Mouse (Mus musculus): ENCODE data around the gene Orc2. TPM values are rescaled to one million over a fixed set of nuclear protein-coding genes. Genes with fewer than 3 reads are reported as not detected.

The Orc2 gene
- polyA plus RNA-seq, 1 experiment from 2014 or later = 49.0 TPM

DNA sequence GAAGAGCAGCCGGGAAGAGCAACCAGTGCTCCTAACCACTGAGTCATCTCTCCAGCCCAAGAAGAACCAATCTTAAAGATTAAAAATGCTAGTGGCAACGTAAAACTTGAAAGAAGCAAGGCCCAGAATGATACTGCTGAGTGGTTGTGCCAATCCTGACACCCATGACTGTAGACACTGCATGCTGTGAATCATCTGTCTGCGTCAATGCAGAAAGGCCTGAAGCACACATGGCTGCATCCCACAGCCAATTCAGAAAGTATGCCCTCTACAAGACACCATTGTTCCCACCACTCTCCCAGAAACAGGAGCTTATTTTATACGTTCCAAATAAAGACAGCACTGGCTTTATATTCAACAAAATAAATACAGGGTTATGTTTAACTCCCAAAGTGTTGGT lies 22.3 kb downstream of the Orc2 start:
- ATAC-seq (ENCODE audit: insufficient read depth, low FRiP score, low TSS enrichment) (no peak), DNase-seq (ENCODE audit: low spot score) (no peak)
- Histone ChIP-seq H3K4me1 (ENCODE audit: control insufficient read depth, insufficient read depth, low read length) (no peaks in the 10 kb centered on the region), H3K9me3 (ENCODE audit: control insufficient read depth, low read length) (no peaks in the 10 kb centered on the region), H3K36me3 (ENCODE audit: control insufficient read depth, insufficient read depth, low read length) (peaks cover 9% of the 10 kb centered on the region), H3K27me3 (ENCODE audit: control insufficient read depth, insufficient read depth, low read length) (no peaks in the 10 kb centered on the region), H3K27ac (ENCODE audit: low read depth, low read length) (no peak overlapping the region), H3K4me2 (ENCODE audit: low read depth) (no peak overlapping the region), H3K9ac (ENCODE audit: low read length) (no peak overlapping the region), H3K4me3 (ENCODE audit: low read depth, low read length) (no peak overlapping the region)
- WGBS = 89% methylated on average over 4 of the region's 4 CpGs

DNA sequence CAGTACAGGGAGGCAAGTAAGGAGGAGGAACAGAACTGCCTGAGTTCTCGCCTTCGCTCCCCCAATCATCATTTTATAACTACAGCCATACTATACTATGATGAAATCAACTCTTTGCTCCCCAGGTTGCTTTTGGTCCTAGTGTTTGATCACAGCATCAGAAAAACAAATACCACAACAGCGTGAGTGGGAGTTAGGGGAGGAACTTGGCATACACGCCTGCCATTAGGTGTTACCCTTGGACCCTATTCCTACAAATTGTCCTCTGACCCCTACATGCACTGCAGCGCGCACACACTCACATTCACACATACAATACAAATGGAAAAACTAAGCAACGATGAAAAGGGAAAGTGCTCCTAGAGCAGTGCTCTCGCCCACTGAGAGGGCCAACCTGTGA lies 29.2 kb downstream of the Orc2 start:
- Histone ChIP-seq H3K4me3 (ENCODE audit: low read depth, low read length) (no peak overlapping the region), H3K4me1 (ENCODE audit: control insufficient read depth, insufficient read depth, low read length) (no peaks in the 10 kb centered on the region), H3K36me3 (ENCODE audit: control insufficient read depth, insufficient read depth, low read length) (peaks cover 14% of the 10 kb centered on the region), H3K27me3 (ENCODE audit: control insufficient read depth, insufficient read depth, low read length) (no peaks in the 10 kb centered on the region), H3K4me2 (ENCODE audit: low read depth) (no peak overlapping the region), H3K9ac (ENCODE audit: low read length) (no peak overlapping the region), H3K27ac (ENCODE audit: low read depth, low read length) (no peak overlapping the region), H3K9me3 (ENCODE audit: control insufficient read depth, low read length) (no peaks in the 10 kb centered on the region)
- WGBS = 96% methylated on average over 8 of the region's 8 CpGs
- ATAC-seq (ENCODE audit: insufficient read depth, low FRiP score, low TSS enrichment) (no peak), DNase-seq (ENCODE audit: low spot score) (no peak)

DNA sequence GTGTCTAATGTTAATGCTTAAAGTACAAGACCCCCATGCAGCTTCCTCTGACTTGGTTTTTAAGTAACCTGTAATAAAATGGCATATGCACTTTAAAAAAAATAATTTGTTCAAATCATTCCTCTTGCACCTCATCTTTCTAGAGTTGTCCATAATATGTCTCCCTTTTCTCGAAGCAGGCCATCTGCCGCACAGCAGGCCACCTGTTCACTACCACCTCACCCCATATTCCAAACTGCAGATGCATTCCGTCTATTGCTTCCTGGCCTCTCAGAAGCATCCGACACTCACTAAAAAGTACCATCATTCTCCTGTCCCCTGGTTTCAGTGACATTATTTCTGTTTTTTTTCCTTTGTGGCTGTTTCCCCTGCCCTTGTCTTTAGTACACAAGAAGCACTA lies 39.3 kb downstream of the Orc2 start:
- Histone ChIP-seq H3K36me3 (ENCODE audit: control insufficient read depth, insufficient read depth, low read length) (peaks cover 10% of the 10 kb centered on the region; the same call in 1 of the 2 replicates), H3K4me1 (ENCODE audit: control insufficient read depth, insufficient read depth, low read length) (no peaks in the 10 kb centered on the region), H3K4me3 (ENCODE audit: low read depth, low read length) (no peak overlapping the region), H3K9ac (ENCODE audit: low read length) (no peak overlapping the region), H3K4me2 (ENCODE audit: low read depth) (no peak overlapping the region), H3K27me3 (ENCODE audit: control insufficient read depth, insufficient read depth, low read length) (no peaks in the 10 kb centered on the region), H3K27ac (ENCODE audit: low read depth, low read length) (no peak overlapping the region), H3K9me3 (ENCODE audit: control insufficient read depth, low read length) (no peaks in the 10 kb centered on the region)
- DNase-seq (ENCODE audit: low spot score) (no peak), ATAC-seq (ENCODE audit: insufficient read depth, low FRiP score, low TSS enrichment) (no peak)
- WGBS = 81% methylated on average over 4 of the region's 4 CpGs

DNA sequence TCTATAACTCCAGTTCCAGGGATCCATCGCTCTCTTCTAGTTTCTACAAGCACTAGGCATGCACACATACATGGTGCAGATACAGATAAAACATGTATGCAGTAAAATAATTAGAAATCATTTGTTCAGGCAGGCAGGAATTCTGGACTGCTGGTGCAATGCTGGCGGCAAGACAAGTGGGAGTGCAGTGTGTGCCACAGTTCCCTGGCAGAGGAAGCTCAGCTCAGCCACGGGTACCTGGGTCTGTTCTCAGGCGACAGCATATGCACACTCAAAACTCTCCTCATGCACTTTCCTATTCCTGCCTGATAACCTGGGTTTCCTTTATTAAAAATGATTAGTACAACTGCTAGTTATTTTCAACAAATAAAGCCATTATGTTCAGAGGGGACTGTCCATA lies 39.9 kb downstream of the Orc2 start:
- no peak for ATAC-seq (ENCODE audit: insufficient read depth, low FRiP score, low TSS enrichment)
- Histone ChIP-seq H3K4me1 (ENCODE audit: control insufficient read depth, insufficient read depth, low read length) (no peaks in the 10 kb centered on the region), H3K4me2 (ENCODE audit: low read depth) (no peak overlapping the region), H3K27me3 (ENCODE audit: control insufficient read depth, insufficient read depth, low read length) (no peaks in the 10 kb centered on the region), H3K4me3 (ENCODE audit: low read depth, low read length) (no peak overlapping the region), H3K36me3 (ENCODE audit: control insufficient read depth, insufficient read depth, low read length) (peaks cover 9% of the 10 kb centered on the region; the same call in 1 of the 2 replicates), H3K9me3 (ENCODE audit: control insufficient read depth, low read length) (no peaks in the 10 kb centered on the region), H3K9ac (ENCODE audit: low read length) (no peak overlapping the region), H3K27ac (ENCODE audit: low read depth, low read length) (no peak overlapping the region)
- DNase-seq (ENCODE audit: low spot score) = no peak
- 92% methylated on average over 4 of the region's 4 CpGs for WGBS

DNA sequence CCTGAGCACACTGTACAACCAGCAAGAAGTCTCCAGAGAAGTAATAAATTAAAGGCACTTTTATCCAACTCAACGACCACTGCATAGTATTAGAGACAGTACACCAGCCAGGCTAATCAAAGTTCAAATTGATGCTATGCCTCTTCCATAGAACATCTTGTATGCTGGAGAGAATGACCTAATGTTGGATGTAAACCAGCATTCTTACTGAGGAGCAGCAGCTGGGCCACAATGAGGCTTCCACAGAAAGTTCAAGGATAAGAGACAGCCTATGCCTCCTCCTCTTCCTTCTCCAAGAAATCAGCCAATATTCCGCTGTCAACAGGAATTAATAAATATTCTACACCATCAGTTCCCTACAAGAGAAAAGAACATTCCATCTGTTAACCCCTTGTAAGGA lies 41.0 kb downstream of the Orc2 start:
- H3K4me1 ChIP-seq (ENCODE audit: control insufficient read depth, insufficient read depth, low read length) = no peaks in the 10 kb centered on the region
- H3K4me3 ChIP-seq (ENCODE audit: low read depth, low read length) = no peak overlapping the region
- peaks cover 6% of the 10 kb centered on the region; the same call in 1 of the 2 replicates for H3K36me3 ChIP-seq (ENCODE audit: control insufficient read depth, insufficient read depth, low read length)
- DNase-seq (ENCODE audit: low spot score) = no peak
- WGBS = 91% methylated on average over 2 of the region's 2 CpGs
- no peak for ATAC-seq (ENCODE audit: insufficient read depth, low FRiP score, low TSS enrichment)
- H3K4me2 ChIP-seq (ENCODE audit: low read depth) = no peak overlapping the region
- H3K9me3 ChIP-seq (ENCODE audit: control insufficient read depth, low read length) = no peaks in the 10 kb centered on the region
- H3K27me3 ChIP-seq (ENCODE audit: control insufficient read depth, insufficient read depth, low read length) = no peaks in the 10 kb centered on the region
- no peak overlapping the region for H3K9ac ChIP-seq (ENCODE audit: low read length)
- no peak overlapping the region for H3K27ac ChIP-seq (ENCODE audit: low read depth, low read length)

DNA sequence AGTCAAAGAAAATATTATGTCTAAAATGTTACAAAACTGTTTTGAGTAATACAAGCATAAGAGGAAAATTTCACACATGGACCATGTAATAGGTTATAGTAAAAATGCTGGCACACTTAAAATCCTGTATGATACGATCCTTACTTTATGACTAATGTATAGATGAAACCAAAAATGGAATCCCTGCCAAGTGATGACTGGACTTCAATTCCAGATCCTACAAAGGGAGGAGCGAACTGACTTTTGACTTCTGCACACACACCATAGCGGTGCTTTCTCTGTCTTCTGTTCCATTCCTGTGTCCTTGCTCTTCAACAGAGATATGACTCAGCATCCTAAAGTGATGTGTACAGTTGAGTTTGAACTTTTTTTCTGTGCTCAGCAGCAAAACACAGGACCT lies 44.3 kb downstream of the Orc2 start:
- H3K4me3 ChIP-seq (ENCODE audit: low read depth, low read length) = no peak overlapping the region
- ATAC-seq (ENCODE audit: insufficient read depth, low FRiP score, low TSS enrichment) (no peak), DNase-seq (ENCODE audit: low spot score) (no peak)
- no peak overlapping the region for H3K9ac ChIP-seq (ENCODE audit: low read length)
- no peaks in the 10 kb centered on the region for H3K27me3 ChIP-seq (ENCODE audit: control insufficient read depth, insufficient read depth, low read length)
- H3K9me3 ChIP-seq (ENCODE audit: control insufficient read depth, low read length) = no peaks in the 10 kb centered on the region
- H3K4me2 ChIP-seq (ENCODE audit: low read depth) = no peak overlapping the region
- H3K4me1 ChIP-seq (ENCODE audit: control insufficient read depth, insufficient read depth, low read length) = no peaks in the 10 kb centered on the region
- H3K36me3 ChIP-seq (ENCODE audit: control insufficient read depth, insufficient read depth, low read length) = peaks cover 8% of the 10 kb centered on the region; the same call in 1 of the 2 replicates
- WGBS = 95% methylated on average over 3 of the region's 3 CpGs
- no peak overlapping the region for H3K27ac ChIP-seq (ENCODE audit: low read depth, low read length)

DNA sequence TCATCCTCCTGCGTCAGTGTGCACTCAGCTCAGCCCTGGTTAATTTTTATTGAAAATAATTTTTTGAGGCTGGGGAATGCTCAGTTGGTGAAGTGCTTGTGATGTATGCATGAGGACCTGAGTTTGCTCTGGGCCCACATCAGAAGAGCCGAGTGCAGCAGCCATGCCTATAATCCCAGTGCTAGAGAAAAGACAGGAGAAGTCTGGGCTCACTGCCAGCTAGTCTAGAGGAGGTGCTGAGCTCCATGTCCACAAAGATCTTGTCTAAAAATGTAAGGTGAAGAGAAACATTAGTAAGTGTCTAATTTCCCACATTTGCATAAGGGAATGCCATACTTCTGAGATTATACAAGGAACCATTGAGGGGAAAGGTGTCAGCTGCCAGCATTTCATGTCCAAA lies 46.0 kb downstream of the Orc2 start:
- 92% methylated on average over 2 of the region's 2 CpGs for WGBS
- no peaks in the 10 kb centered on the region for H3K4me1 ChIP-seq (ENCODE audit: control insufficient read depth, insufficient read depth, low read length)
- DNase-seq (ENCODE audit: low spot score) (no peak), ATAC-seq (ENCODE audit: insufficient read depth, low FRiP score, low TSS enrichment) (no peak)
- peaks cover 10% of the 10 kb centered on the region; the same call in 1 of the 2 replicates for H3K36me3 ChIP-seq (ENCODE audit: control insufficient read depth, insufficient read depth, low read length)
- no peak overlapping the region for H3K27ac ChIP-seq (ENCODE audit: low read depth, low read length)
- H3K4me3 ChIP-seq (ENCODE audit: low read depth, low read length) = no peak overlapping the region
- no peak overlapping the region for H3K9ac ChIP-seq (ENCODE audit: low read length)
- H3K27me3 ChIP-seq (ENCODE audit: control insufficient read depth, insufficient read depth, low read length) = no peaks in the 10 kb centered on the region
- no peaks in the 10 kb centered on the region for H3K9me3 ChIP-seq (ENCODE audit: control insufficient read depth, low read length)
- no peak overlapping the region for H3K4me2 ChIP-seq (ENCODE audit: low read depth)

DNA sequence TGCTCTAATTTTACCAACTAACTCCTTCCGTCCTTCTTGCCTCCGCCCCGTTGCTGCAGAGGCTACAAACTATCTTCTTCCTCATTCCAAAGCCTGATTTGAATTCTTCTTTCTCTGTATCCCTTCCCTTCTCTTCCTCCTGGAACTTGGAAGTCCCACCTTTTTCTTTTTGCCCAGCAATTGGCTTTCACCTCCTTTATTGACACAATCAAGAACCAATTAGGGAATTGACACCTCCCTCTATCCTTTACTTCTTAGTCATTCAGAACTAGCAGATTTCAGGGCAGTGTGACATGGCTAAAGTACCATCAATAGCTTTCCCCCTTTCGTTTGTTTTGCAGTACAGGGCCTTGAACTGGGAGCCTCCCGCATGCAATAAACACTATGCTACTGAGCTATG lies 46.7 kb downstream of the Orc2 start:
- ATAC-seq (ENCODE audit: insufficient read depth, low FRiP score, low TSS enrichment) (no peak), DNase-seq (ENCODE audit: low spot score) (no peak)
- no peak overlapping the region for H3K4me3 ChIP-seq (ENCODE audit: low read depth, low read length)
- WGBS = 85% methylated on average over 5 of the region's 5 CpGs
- no peaks in the 10 kb centered on the region for H3K4me1 ChIP-seq (ENCODE audit: control insufficient read depth, insufficient read depth, low read length)
- H3K9ac ChIP-seq (ENCODE audit: low read length) = no peak overlapping the region
- H3K4me2 ChIP-seq (ENCODE audit: low read depth) = no peak overlapping the region
- peaks cover 13% of the 10 kb centered on the region for H3K36me3 ChIP-seq (ENCODE audit: control insufficient read depth, insufficient read depth, low read length)
- no peaks in the 10 kb centered on the region for H3K9me3 ChIP-seq (ENCODE audit: control insufficient read depth, low read length)
- H3K27ac ChIP-seq (ENCODE audit: low read depth, low read length) = no peak overlapping the region
- no peaks in the 10 kb centered on the region for H3K27me3 ChIP-seq (ENCODE audit: control insufficient read depth, insufficient read depth, low read length)

DNA sequence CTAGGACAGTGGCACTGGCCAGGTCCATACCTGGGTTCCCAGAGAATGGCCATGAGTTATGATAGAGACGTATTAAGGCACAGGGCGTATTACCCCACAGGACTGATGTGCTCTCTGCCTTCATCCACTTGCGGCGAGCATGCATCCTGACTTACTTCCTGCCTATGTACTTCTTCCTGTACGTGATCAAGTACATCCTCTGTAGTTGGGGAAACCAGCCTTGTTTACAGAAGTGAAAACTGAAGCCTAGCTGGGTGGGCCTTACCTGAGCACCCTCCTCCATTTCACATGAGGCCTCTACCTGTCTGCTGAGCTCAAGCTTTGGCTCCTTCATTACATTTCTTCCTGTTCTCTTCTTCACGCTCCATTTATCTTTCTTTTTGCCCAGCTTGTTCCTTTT lies 50.6 kb downstream of the Orc2 start:
- no peaks in the 10 kb centered on the region for H3K27me3 ChIP-seq (ENCODE audit: control insufficient read depth, insufficient read depth, low read length)
- peaks cover 10% of the 10 kb centered on the region for H3K36me3 ChIP-seq (ENCODE audit: control insufficient read depth, insufficient read depth, low read length)
- H3K9me3 ChIP-seq (ENCODE audit: control insufficient read depth, low read length) = no peaks in the 10 kb centered on the region
- 91% methylated on average over 6 of the region's 6 CpGs for WGBS
- no peak overlapping the region for H3K27ac ChIP-seq (ENCODE audit: low read depth, low read length)
- DNase-seq (ENCODE audit: low spot score) = no peak
- no peaks in the 10 kb centered on the region for H3K4me1 ChIP-seq (ENCODE audit: control insufficient read depth, insufficient read depth, low read length)
- H3K4me3 ChIP-seq (ENCODE audit: low read depth, low read length) = no peak overlapping the region
- H3K4me2 ChIP-seq (ENCODE audit: low read depth) = no peak overlapping the region
- no peak for ATAC-seq (ENCODE audit: insufficient read depth, low FRiP score, low TSS enrichment)
- H3K9ac ChIP-seq (ENCODE audit: low read length) = no peak overlapping the region

Data from neural tube, embryonic 11.5 days (tissue).